Mouse (Mus musculus): ENCODE results near the gene Gm28038. TPM values are rescaled to one million over a fixed set of nuclear protein-coding genes. Genes with fewer than 3 reads are reported as not detected.
A peak's percentile ranks its signal among the peaks of the same experiment; 100 is the strongest.

Gene Gm28038
- total RNA-seq, 2 experiments from 2014 or later = not detected

GRCm38 (mm10) chr2:30285416-30286181, 4.8 kb downstream of the Gm28038 start:
- no peak for DNase-seq

- DNase-seq = peak; percentile 99
Measured at GRCm38 (mm10) chr2:30286192-30287026, 5.6 kb downstream of the Gm28038 start, which contains the start of the genes Dolk and Nup188. Gene Dolk (minus strand): TSS chr2:30286334. Gene Nup188 (plus strand): TSS chr2:30286397.

GRCm38 (mm10) chr2:30287027-30287373, 6.2 kb downstream of the Gm28038 start:
- no peak for DNase-seq

GRCm38 (mm10) chr2:30299525-30299924, 18.7 kb downstream of the Gm28038 start:
- no peak for DNase-seq

GRCm38 (mm10) chr2:30299966-30300365, 19.1 kb downstream of the Gm28038 start:
- no peak for DNase-seq

GRCm38 (mm10) chr2:30306087-30306486, 25.2 kb downstream of the Gm28038 start:
- DNase-seq = no peak

- DNase-seq = no peak
Measured at GRCm38 (mm10) chr2:30309351-30309750, 28.5 kb downstream of the Gm28038 start.

- no peak for DNase-seq
Measured at GRCm38 (mm10) chr2:30311481-30311880, 30.6 kb downstream of the Gm28038 start.

GRCm38 (mm10) chr2:30316136-30316535, 35.3 kb downstream of the Gm28038 start:
- DNase-seq = no peak

- no peak for DNase-seq
Measured at GRCm38 (mm10) chr2:30316955-30317354, 36.1 kb downstream of the Gm28038 start.

- no peak for DNase-seq
Measured at GRCm38 (mm10) chr2:30319260-30319659, 38.4 kb downstream of the Gm28038 start.

GRCm38 (mm10) chr2:30323111-30323510, 42.3 kb downstream of the Gm28038 start:
- DNase-seq = no peak

- no peak for DNase-seq
Measured at GRCm38 (mm10) chr2:30325296-30325695, 44.5 kb downstream of the Gm28038 start.

GRCm38 (mm10) chr2:30327276-30327675, 46.4 kb downstream of the Gm28038 start:
- no peak for DNase-seq

GRCm38 (mm10) chr2:30328791-30329190, 47.9 kb downstream of the Gm28038 start:
- no peak for DNase-seq

- no peak for DNase-seq
Measured at GRCm38 (mm10) chr2:30335324-30335723, 54.5 kb downstream of the Gm28038 start.

GRCm38 (mm10) chr2:30336174-30336915, 55.5 kb downstream of the Gm28038 start:
- no peak for DNase-seq

GRCm38 (mm10) chr2:30337179-30337578, 56.3 kb downstream of the Gm28038 start:
- DNase-seq = no peak

GRCm38 (mm10) chr2:30342061-30342460, 61.2 kb downstream of the Gm28038 start:
- no peak for DNase-seq

- DNase-seq = no peak
Measured at GRCm38 (mm10) chr2:30342544-30342943, 61.7 kb downstream of the Gm28038 start.

- no peak for DNase-seq
Measured at GRCm38 (mm10) chr2:30343601-30344137, 62.8 kb downstream of the Gm28038 start.

- no peak for DNase-seq
Measured at GRCm38 (mm10) chr2:30345971-30346676, 65.3 kb downstream of the Gm28038 start.

Data from gastrocnemius, postnatal 10 days (tissue).